Comparison of ENCODE assay signal across 17 mouse cellular contexts in genomic region chr10:94561351-94561750, GRCm38 (mm10).
DNase-seq lines count a peak whose midpoint lies in the region; ATAC-seq and TF ChIP-seq lines count a peak whose summit lies in the region.
"Had no signal": no experiment of that assay in that cellular context is flagged by ENCODE, and none has a peak within 500 bp of the region (broad histone marks: within the 10 kb centered on the region; RNA-seq: fewer than 3 reads in every experiment).

No protein-coding gene starts in this region.

- WGBS in heart, adult 2 months, result 21% methylated on average over 7 of the region's 7 CpGs
- 27% methylated on average over 7 of the region's 7 CpGs for WGBS in heart, embryonic 15.5 days

- no peak for TF ChIP-seq CTCF in heart, adult 2 months (IDR thresholded peaks at IDR 0.05)

- H3K9ac ChIP-seq in heart, adult 2 months (ENCODE audit: low read depth, low read length), result no peak overlapping the region
- no peak overlapping the region for H3K9ac ChIP-seq in heart, embryonic 15.5 days
- H3K9ac ChIP-seq: embryonic facial prominence, embryonic 15.5 days; limb, embryonic 13.5 days; lung, embryonic 14.5 days; midbrain, embryonic 12.5 days had no signal

- H3K4me1 ChIP-seq in heart, adult 2 months (ENCODE audit: control insufficient read depth, insufficient read depth, low read length), result peaks cover 16% of the 10 kb centered on the region
- H3K4me1 ChIP-seq in heart, embryonic 15.5 days (replicated peaks), result peaks cover 25% of the 10 kb centered on the region
- H3K4me1 ChIP-seq: embryonic facial prominence, embryonic 15.5 days had no signal

- peak overlapping the region; percentile 42 for H3K27ac ChIP-seq in heart, adult 2 months
- H3K27ac ChIP-seq in heart, embryonic 15.5 days, result no peak overlapping the region
- H3K27ac ChIP-seq: embryonic facial prominence, embryonic 15.5 days; limb, embryonic 13.5 days; midbrain, embryonic 12.5 days had no signal

- TF ChIP-seq EP300 in heart, adult 2 months (IDR thresholded peaks at IDR 0.05; ENCODE audit: insufficient read depth, low read depth, low read length), result no peak

- H3K27me3 ChIP-seq in heart, adult 2 months (ENCODE audit: control insufficient read depth, insufficient read depth, low read length), result no peaks in the 10 kb centered on the region
- H3K27me3 ChIP-seq in heart, embryonic 15.5 days, result no peaks in the 10 kb centered on the region
- H3K27me3 ChIP-seq: embryonic facial prominence, embryonic 15.5 days; limb, embryonic 13.5 days had no signal

- peaks cover 2% of the 10 kb centered on the region for H3K79me2 ChIP-seq in heart, adult 2 months (replicated peaks; ENCODE audit: control insufficient read depth, insufficient read depth, low read length)

- intact Hi-C loops in heart, adult 2 months (cut with DNase I), result no loop called here

- DNase-seq in heart, adult 2 months, result peak; percentile 30 to 50
- DNase-seq in heart, postnatal 4 days, result no peak
- peak; percentile 37 for DNase-seq in Muller cell, postnatal 12 days (ENCODE audit: inconsistent ontology term)
- no peak for DNase-seq in urinary bladder, adult 18-20 months (ENCODE audit: low spot score in 2 of 2)
- DNase-seq: cerebellum, adult 11-12 months; kidney, adult 18-20 months; kidney, postnatal 36 days; lung, embryonic 14.5 days; right cerebral cortex, postnatal 4 days; thymus, postnatal 36 days had no signal

- H3K36me3 ChIP-seq in heart, adult 2 months (ENCODE audit: control insufficient read depth, insufficient read depth, low read length), result peaks cover 14% of the 10 kb centered on the region
- no peaks in the 10 kb centered on the region for H3K36me3 ChIP-seq in heart, embryonic 15.5 days
- H3K36me3 ChIP-seq: embryonic facial prominence, embryonic 15.5 days; limb, embryonic 13.5 days; midbrain, embryonic 12.5 days had no signal

- no peak for ATAC-seq in heart, embryonic 15.5 days (replicated peaks; ENCODE audit: insufficient number of reproducible peaks, insufficient read depth, low FRiP score, low read depth)
- peak; percentile 42; the same call in 1 of the 2 replicates for ATAC-seq in megakaryocyte-erythroid progenitor cell, adult 5-6 weeks (replicated peaks; ENCODE audit: low FRiP score, low TSS enrichment, poor library complexity, severe bottlenecking)
- no peak for ATAC-seq in erythroblast, adult 5-6 weeks (replicated peaks; ENCODE audit: low FRiP score, poor library complexity, severe bottlenecking)
- ATAC-seq: forebrain, embryonic 14.5 days had no signal

- peak overlapping the region; percentile 17; the same call in 1 of the 2 replicates for H3K4me2 ChIP-seq in heart, embryonic 15.5 days
- H3K4me2 ChIP-seq: embryonic facial prominence, embryonic 15.5 days; limb, embryonic 13.5 days; lung, embryonic 14.5 days; midbrain, embryonic 12.5 days had no signal

- 0 out of 2 replicates have a peak, but pooled peaks have one; percentile 15 for TF ChIP-seq POLR2A in heart, adult 2 months (IDR thresholded peaks at IDR 0.05; ENCODE audit: insufficient read depth, low read depth, low read length)

- H3K4me3 ChIP-seq in heart, adult 2 months, result no peak overlapping the region
- H3K4me3 ChIP-seq in heart, embryonic 15.5 days, result no peak overlapping the region
- H3K4me3 ChIP-seq: embryonic facial prominence, embryonic 15.5 days; limb, embryonic 13.5 days; midbrain, embryonic 12.5 days had no signal

- H3K9me3 ChIP-seq in heart, embryonic 15.5 days (replicated peaks), result no peaks in the 10 kb centered on the region
- H3K9me3 ChIP-seq: embryonic facial prominence, embryonic 15.5 days; limb, embryonic 13.5 days; midbrain, embryonic 12.5 days had no signal

Comparison
In these comparisons a context has a peak if more than half of its experiments do, and no peak if none do; other contexts are left out.
1. DNase-seq: peak in heart, adult 2 months (2 of 2) and Muller cell, postnatal 12 days (single experiment); none in heart, postnatal 4 days (single experiment) and urinary bladder, adult 18-20 months (0 of 2).